Mouse (Mus musculus) forebrain, embryonic 15.5 days (tissue): ENCODE measurements at regions not wholly inside any gene's neighbourhood (a gene's known extent, or its start where the extent isn't known, plus 50 kb on each side); places are given as distances from the start of the nearest gene placed in this dataset.
A peak's percentile ranks its signal among the peaks of the same experiment; 100 is the strongest.

Experiments
- ATAC-seq: fragments of 200-750 bp; cut with Nextera tagmentation; replicated peaks from 2 replicates; pipeline ENCODE4 v1.8.0; 2017; ENCODE audit warnings: mild to moderate bottlenecking, moderate TSS enrichment, moderate library complexity
- H3K27ac ChIP-seq: fragments of 300-500 bp; sonication (generic); replicated peaks from 2 replicates; pipeline ENCODE4 v1.5.1; 2015; ENCODE audit warnings: mild to moderate bottlenecking, inconsistent platforms
- H3K27me3 ChIP-seq: fragments of 300-500 bp; sonication (generic); 2 replicates; pipeline ENCODE4 v1.6.1; 2015; ENCODE audit warnings: inconsistent platforms
- H3K36me3 ChIP-seq: fragments of 300-500 bp; sonication (generic); 2 replicates; pipeline ENCODE4 v1.6.1; 2015; ENCODE audit warnings: mild to moderate bottlenecking, inconsistent platforms
- H3K4me1 ChIP-seq: fragments of 300-500 bp; sonication (generic); 2 replicates; pipeline ENCODE4 v1.6.1; 2015; ENCODE audit warnings: inconsistent platforms
- H3K4me2 ChIP-seq: fragments of 300-500 bp; sonication (generic); replicated peaks from 2 replicates; pipeline ENCODE4 v1.6.1; 2015; ENCODE audit warnings: mild to moderate bottlenecking, inconsistent platforms
- H3K4me3 ChIP-seq: fragments of 300-500 bp; sonication (generic); 2 replicates; pipeline ENCODE4 v1.5.1; 2015; ENCODE audit warnings: mild to moderate bottlenecking, inconsistent platforms
- H3K9ac ChIP-seq: fragments of 300-500 bp; sonication (generic); replicated peaks from 2 replicates; pipeline ENCODE4 v1.6.1; 2015; ENCODE audit warnings: mild to moderate bottlenecking, inconsistent platforms
- H3K9me3 ChIP-seq: fragments of 300-500 bp; sonication (generic); 2 replicates; pipeline ENCODE4 v1.6.1; 2016; ENCODE audit warnings: inconsistent platforms
- WGBS: fragments of 180-500 bp; shearing (Covaris S2); methylation state at CpG from one replicate; pipeline ENCODE4 v1.1.7; 2015; ENCODE audit warnings: mixed read lengths; 5-methylcytosine and 5-hydroxymethylcytosine counted together

- Histone ChIP-seq H3K4me1 (no peaks in the 10 kb centered on the region), H3K36me3 (no peaks in the 10 kb centered on the region), H3K4me3 (no peak overlapping the region), H3K4me2 (no peak overlapping the region), H3K27ac (no peak overlapping the region), H3K9me3 (no peaks in the 10 kb centered on the region), H3K27me3 (no peaks in the 10 kb centered on the region), H3K9ac (no peak overlapping the region)
- peak; percentile 78 for ATAC-seq
- WGBS = 55% methylated on average over 3 of the region's 3 CpGs
These were observed 59.3 kb downstream of the Trap1a start for GRCm38 (mm10) chrX:139392777-139393176.

- no peaks in the 10 kb centered on the region for H3K4me1 ChIP-seq
- no peak overlapping the region for H3K4me3 ChIP-seq
- no peaks in the 10 kb centered on the region for H3K9me3 ChIP-seq
- no peak overlapping the region for H3K9ac ChIP-seq
- WGBS = 65% methylated on average over 6 of the region's 6 CpGs
- no peak overlapping the region for H3K27ac ChIP-seq
- H3K4me2 ChIP-seq = no peak overlapping the region
- H3K36me3 ChIP-seq = no peaks in the 10 kb centered on the region
- no peaks in the 10 kb centered on the region for H3K27me3 ChIP-seq
- no peak for ATAC-seq
These were observed 63.5 kb upstream of the D330045A20Rik start for GRCm38 (mm10) chrX:139416701-139417100.

- H3K27me3 ChIP-seq = no peaks in the 10 kb centered on the region
- no peak overlapping the region for H3K4me3 ChIP-seq
- H3K27ac ChIP-seq = no peak overlapping the region
- H3K9ac ChIP-seq = no peak overlapping the region
- no peak for ATAC-seq
- H3K4me2 ChIP-seq = no peak overlapping the region
- WGBS = 83% methylated on average over 6 of the region's 6 CpGs
- H3K4me1 ChIP-seq = no peaks in the 10 kb centered on the region
- H3K36me3 ChIP-seq = no peaks in the 10 kb centered on the region
- H3K9me3 ChIP-seq = no peaks in the 10 kb centered on the region
These were observed 60.3 kb upstream of the D330045A20Rik start for GRCm38 (mm10) chrX:139419867-139420266.

- Histone ChIP-seq H3K9ac (no peak overlapping the region), H3K36me3 (no peaks in the 10 kb centered on the region), H3K4me3 (no peak overlapping the region), H3K4me1 (no peaks in the 10 kb centered on the region), H3K9me3 (no peaks in the 10 kb centered on the region), H3K27me3 (no peaks in the 10 kb centered on the region), H3K4me2 (no peak overlapping the region), H3K27ac (no peak overlapping the region)
- ATAC-seq = no peak
- 94% methylated on average over 1 of the region's 1 CpGs for WGBS
These were observed 55.9 kb upstream of the D330045A20Rik start for GRCm38 (mm10) chrX:139424307-139424706.
